12 mouse cellular contexts compared by ENCODE assay signal in the genomic region with DNA sequence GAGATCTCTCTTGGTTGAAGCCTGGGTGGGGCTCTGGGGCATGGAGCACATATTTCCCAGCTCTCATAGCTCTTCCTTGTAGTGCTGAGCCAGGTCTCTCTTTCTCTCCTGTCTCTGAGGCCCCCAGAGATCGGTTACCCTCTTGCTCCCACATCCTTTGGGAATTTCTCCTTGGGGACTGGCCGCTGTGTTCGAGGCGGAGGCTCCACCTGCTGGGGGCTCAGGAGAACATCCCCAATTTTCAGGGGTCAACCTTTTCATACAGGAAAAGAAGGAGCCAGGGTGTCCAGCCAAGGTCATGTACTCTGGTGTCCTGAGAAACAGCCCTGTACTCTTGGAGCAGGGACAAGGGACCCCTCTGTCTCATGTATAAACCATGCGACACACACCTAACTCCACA. TPM values are rescaled to one million over a fixed set of nuclear protein-coding genes. Genes with fewer than 3 reads are reported as not detected.
DNase-seq lines count a peak whose midpoint lies in the region; ATAC-seq and TF ChIP-seq lines count a peak whose summit lies in the region.
"Had no signal": no experiment of that assay in that cellular context is flagged by ENCODE, and none has a peak within 500 bp of the region (broad histone marks: within the 10 kb centered on the region; RNA-seq: fewer than 3 reads in every experiment).

No protein-coding gene starts in this region.

- no peak overlapping the region for H3K9ac ChIP-seq in hindbrain, postnatal 0 days (replicated peaks; ENCODE audit: low read length)
- H3K9ac ChIP-seq in hindbrain, embryonic 16.5 days (ENCODE audit: low read depth, low read length) = no peak overlapping the region
- no peak overlapping the region for H3K9ac ChIP-seq in midbrain, embryonic 11.5 days (ENCODE audit: low read length)
- H3K9ac ChIP-seq in midbrain, embryonic 15.5 days = no peak overlapping the region
- H3K9ac ChIP-seq: embryonic facial prominence, embryonic 13.5 days; neural tube, embryonic 12.5 days had no signal

- no peak overlapping the region for H3K27ac ChIP-seq in hindbrain, postnatal 0 days
- H3K27ac ChIP-seq in hindbrain, embryonic 16.5 days (ENCODE audit: low read depth, low read length) = no peak overlapping the region
- H3K27ac ChIP-seq in midbrain, embryonic 11.5 days (ENCODE audit: low read depth, low read length) = no peak overlapping the region
- H3K27ac ChIP-seq in midbrain, embryonic 15.5 days = no peak overlapping the region
- no peak overlapping the region for H3K27ac ChIP-seq in olfactory bulb, adult 2 months (ENCODE audit: insufficient read depth, low read depth, low read length)
- H3K27ac ChIP-seq: embryonic facial prominence, embryonic 13.5 days; neural tube, embryonic 12.5 days had no signal

- H3K4me3 ChIP-seq in hindbrain, postnatal 0 days (ENCODE audit: low read length) = no peak overlapping the region
- H3K4me3 ChIP-seq in hindbrain, embryonic 16.5 days (ENCODE audit: low read length) = no peak overlapping the region
- H3K4me3 ChIP-seq in midbrain, embryonic 11.5 days (ENCODE audit: low read depth, low read length) = no peak overlapping the region
- H3K4me3 ChIP-seq in midbrain, embryonic 15.5 days = no peak overlapping the region
- no peak overlapping the region for H3K4me3 ChIP-seq in olfactory bulb, adult 2 months (ENCODE audit: insufficient read depth, low read depth, low read length)
- H3K4me3 ChIP-seq: embryonic facial prominence, embryonic 13.5 days; neural tube, embryonic 12.5 days had no signal

- H3K9me3 ChIP-seq in hindbrain, postnatal 0 days (ENCODE audit: low read length) = no peaks in the 10 kb centered on the region
- H3K9me3 ChIP-seq in hindbrain, embryonic 16.5 days (ENCODE audit: control insufficient read depth, low read length) = no peaks in the 10 kb centered on the region
- no peaks in the 10 kb centered on the region for H3K9me3 ChIP-seq in midbrain, embryonic 11.5 days (ENCODE audit: control insufficient read depth, low read length)
- H3K9me3 ChIP-seq in midbrain, embryonic 15.5 days = no peaks in the 10 kb centered on the region
- H3K9me3 ChIP-seq: embryonic facial prominence, embryonic 13.5 days; neural tube, embryonic 12.5 days had no signal

- H3K4me2 ChIP-seq in hindbrain, postnatal 0 days (ENCODE audit: low read depth, low read length) = no peak overlapping the region
- no peak overlapping the region for H3K4me2 ChIP-seq in hindbrain, embryonic 16.5 days (ENCODE audit: low read length)
- H3K4me2 ChIP-seq in midbrain, embryonic 11.5 days = no peak overlapping the region
- no peak overlapping the region for H3K4me2 ChIP-seq in midbrain, embryonic 15.5 days
- H3K4me2 ChIP-seq: embryonic facial prominence, embryonic 13.5 days; neural tube, embryonic 12.5 days had no signal

- TF ChIP-seq POLR2A in olfactory bulb, adult 2 months (IDR thresholded peaks at IDR 0.05; ENCODE audit: insufficient read depth, low read depth, low read length) = no peak

- ATAC-seq in hindbrain, postnatal 0 days = no peak
- no peak for ATAC-seq in hindbrain, embryonic 16.5 days
- no peak for ATAC-seq in midbrain, embryonic 11.5 days (ENCODE audit: low FRiP score)
- ATAC-seq in midbrain, embryonic 15.5 days (replicated peaks) = no peak
- ATAC-seq: Patski had no signal

- DNase-seq in hindbrain, postnatal 0 days (ENCODE audit: low spot score) = peak; percentile 62
- DNase-seq in midbrain, embryonic 11.5 days (ENCODE audit: low spot score, missing footprints) = peak; percentile 88
- peak; percentile 33 for DNase-seq in ZHBTc4 (ENCODE audit: low read depth, low spot score)
- no peak for DNase-seq in frontal cortex, postnatal 25 days (ENCODE audit: low spot score in 2 of 2)
- DNase-seq in layer of hippocampus, postnatal 14 days (ENCODE audit: low spot score in 2 of 2) = no peak
- DNase-seq: gastrocnemius, postnatal 36 days had no signal

- 32% methylated on average over 5 of the region's 5 CpGs for WGBS in hindbrain, postnatal 0 days
- 29% methylated on average over 5 of the region's 5 CpGs for WGBS in hindbrain, embryonic 16.5 days
- WGBS in midbrain, embryonic 11.5 days = 26% methylated on average over 5 of the region's 5 CpGs
- WGBS in midbrain, embryonic 15.5 days = 31% methylated on average over 5 of the region's 5 CpGs
- WGBS in olfactory bulb, adult 2 months = 35% methylated on average over 5 of the region's 5 CpGs

- peak; percentile 65 for TF ChIP-seq CTCF in hindbrain, postnatal 0 days (IDR thresholded peaks at IDR 0.05; ENCODE audit: low read depth)
- peak; percentile 26; the same call in 1 of the 2 replicates for TF ChIP-seq CTCF in olfactory bulb, adult 2 months (IDR thresholded peaks at IDR 0.05; ENCODE audit: insufficient read depth, low read depth, low read length)

- H3K4me1 ChIP-seq in hindbrain, postnatal 0 days (ENCODE audit: insufficient read depth, low read length) = 0 out of 2 replicates have a peak, but pooled peaks cover 5% of the 10 kb centered on the region
- no peaks in the 10 kb centered on the region for H3K4me1 ChIP-seq in hindbrain, embryonic 16.5 days (ENCODE audit: control insufficient read depth, insufficient read depth, low read depth, low read length)
- H3K4me1 ChIP-seq in midbrain, embryonic 11.5 days (ENCODE audit: control insufficient read depth, insufficient read depth, low read length) = no peaks in the 10 kb centered on the region
- H3K4me1 ChIP-seq in midbrain, embryonic 15.5 days = no peaks in the 10 kb centered on the region
- H3K4me1 ChIP-seq in olfactory bulb, adult 2 months (ENCODE audit: control insufficient read depth, insufficient read depth, low read length) = no peaks in the 10 kb centered on the region

- H3K27me3 ChIP-seq in hindbrain, postnatal 0 days (ENCODE audit: insufficient read depth, low read length) = no peaks in the 10 kb centered on the region
- H3K27me3 ChIP-seq in hindbrain, embryonic 16.5 days (replicated peaks; ENCODE audit: control insufficient read depth, insufficient read depth, low read length) = peaks cover 9% of the 10 kb centered on the region
- no peaks in the 10 kb centered on the region for H3K27me3 ChIP-seq in midbrain, embryonic 11.5 days (ENCODE audit: control insufficient read depth, insufficient read depth, low read length)
- H3K27me3 ChIP-seq in midbrain, embryonic 15.5 days (replicated peaks) = peaks cover 3% of the 10 kb centered on the region; the same call in 1 of the 2 replicates
- H3K27me3 ChIP-seq: neural tube, embryonic 12.5 days had no signal

- no peaks in the 10 kb centered on the region for H3K36me3 ChIP-seq in hindbrain, postnatal 0 days (ENCODE audit: insufficient read depth, low read length)
- no peaks in the 10 kb centered on the region for H3K36me3 ChIP-seq in hindbrain, embryonic 16.5 days (ENCODE audit: control insufficient read depth, insufficient read depth, low read length)
- H3K36me3 ChIP-seq in midbrain, embryonic 11.5 days (ENCODE audit: control insufficient read depth, insufficient read depth, low read length) = no peaks in the 10 kb centered on the region
- H3K36me3 ChIP-seq in midbrain, embryonic 15.5 days (replicated peaks) = no peaks in the 10 kb centered on the region
- H3K36me3 ChIP-seq: embryonic facial prominence, embryonic 13.5 days; neural tube, embryonic 12.5 days had no signal

RNA-seq across cellular contexts. Expression of a gene that starts 12.3 kb away (rescaled TPM):
- total RNA-seq in hindbrain, postnatal 0 days (2014; rRNA removed) = 2.4 and 19.4 TPM in 2 replicates
- 8.9 and 12.4 TPM in 2 replicates for polyA plus RNA-seq in hindbrain, postnatal 0 days (2015; fragmentation: Nextera tagmentation; extraction: Ambion mirVana)
- 13.3 and 14.0 TPM in 2 replicates for polyA plus RNA-seq in hindbrain, embryonic 16.5 days (2015; fragmentation: Nextera tagmentation; extraction: Ambion mirVana)
- polyA plus RNA-seq in midbrain, embryonic 11.5 days (2014; fragmentation: Nextera tagmentation; extraction: Ambion mirVana) = 3.0 and 3.7 TPM in 2 replicates
- polyA plus RNA-seq in midbrain, embryonic 15.5 days (2015; fragmentation: Nextera tagmentation; extraction: Ambion mirVana) = 8.9 and 11.0 TPM in 2 replicates
- polyA plus RNA-seq in olfactory bulb, adult 2 months (2012; ENCODE audit: insufficient read depth, insufficient read length, low replicate concordance, missing spikeins) = not detected in 2 replicates
- total RNA-seq in layer of hippocampus, postnatal 14 days (2021) = 1 to 10 TPM; 2.2 to 3.1 TPM
- total RNA-seq: gastrocnemius, postnatal 36 days had no signal
- polyA plus RNA-seq: Patski had no signal

Comparison
In these comparisons a context has a peak if more than half of its experiments do, and no peak if none do; other contexts are left out.
1. DNase-seq: peak in hindbrain, postnatal 0 days (single experiment), midbrain, embryonic 11.5 days (single experiment) and ZHBTc4 (single experiment); none in frontal cortex, postnatal 25 days (0 of 2) and layer of hippocampus, postnatal 14 days (0 of 2).